Mouse (Mus musculus) neural tube, embryonic 14.5 days (tissue): ENCODE measurements around the gene Malsu1. TPM values are rescaled to one million over a fixed set of nuclear protein-coding genes. Genes with fewer than 3 reads are reported as not detected.

ENCODE experiments used
- ATAC-seq: fragments of 200-750 bp; cut with Nextera tagmentation; 2 replicates; pipeline ENCODE4 v1.8.0; 2017; ENCODE audit warnings: low read depth, mild to moderate bottlenecking, moderate TSS enrichment, moderate library complexity
- H3K27ac ChIP-seq: fragments of 300-500 bp; sonication (generic); 2 replicates; pipeline ENCODE4 v1.5.1; 2014; ENCODE audit warnings: low read depth, mild to moderate bottlenecking, control low read depth, low read length, moderate library complexity, mixed read lengths
- H3K27me3 ChIP-seq: fragments of 300-500 bp; sonication (generic); 2 replicates; pipeline ENCODE4 v1.6.1; 2014; ENCODE audit warnings: low read length; ENCODE audit not compliant: control insufficient read depth, insufficient read depth
- H3K36me3 ChIP-seq: fragments of 300-500 bp; sonication (generic); 2 replicates; pipeline ENCODE4 v1.6.1; 2014; ENCODE audit warnings: low read length, mixed read lengths; ENCODE audit not compliant: control insufficient read depth, insufficient read depth
- H3K4me1 ChIP-seq: fragments of 300-500 bp; sonication (generic); 2 replicates; pipeline ENCODE4 v1.6.1; 2014; ENCODE audit warnings: low read length; ENCODE audit not compliant: control insufficient read depth, insufficient read depth
- H3K4me2 ChIP-seq: fragments of 300-500 bp; sonication (generic); 2 replicates; pipeline ENCODE4 v1.6.1; 2014; ENCODE audit warnings: mild to moderate bottlenecking, low read depth, low read length, control low read depth
- H3K4me3 ChIP-seq: fragments of 300-500 bp; sonication (generic); 2 replicates; pipeline ENCODE4 v1.5.1; 2014; ENCODE audit warnings: low read depth, low read length, control low read depth, mixed read lengths
- H3K9ac ChIP-seq: fragments of 300-500 bp; sonication (generic); replicated peaks from 2 replicates; pipeline ENCODE4 v1.6.1; 2014; ENCODE audit warnings: low read depth, mild to moderate bottlenecking, control low read depth, low read length, mixed read lengths
- H3K9me3 ChIP-seq: fragments of 300-500 bp; sonication (generic); 2 replicates; pipeline ENCODE4 v1.6.1; 2016; ENCODE audit warnings: low read length; ENCODE audit not compliant: control insufficient read depth
- WGBS: fragments of 180-500 bp; shearing (Covaris S2); extraction: QIAGEN DNeasy Blood & Tissue Kit; methylation state at CpG from one replicate; pipeline ENCODE4 v1.1.7; 2014; 5-methylcytosine and 5-hydroxymethylcytosine counted together
- polyA plus RNA-seq: library from polyadenylated mRNA; unstranded; fragments of >200 nt; fragmentation: Nextera tagmentation; extraction: Ambion mirVana; gene quantifications from 2 replicates; pipeline ENCODE4 v1.2.1, GENCODE M21; 2014

Malsu1 gene
- polyA plus RNA-seq = 62.8 and 71.1 TPM in 2 replicates

- H3K4me3 ChIP-seq = peak within 1 kb of the TSS; percentile 100
- H3K4me2 ChIP-seq = peak within 1 kb of the TSS; percentile 96
- H3K27me3 ChIP-seq = no peaks in the 10 kb centered on the region
- peak within 1 kb of the TSS; percentile 95 for H3K9ac ChIP-seq
- no peaks in the 10 kb centered on the region for H3K36me3 ChIP-seq
- peak; percentile 98 for ATAC-seq
- peak within 1 kb of the TSS; percentile 82 for H3K27ac ChIP-seq
- H3K9me3 ChIP-seq = no peaks in the 10 kb centered on the region
- under 1% methylated on average over 49 of the region's 49 CpGs for WGBS
- peaks cover 9% of the 10 kb centered on the region for H3K4me1 ChIP-seq
Measured at GRCm38 (mm10) chr6:49073304-49074116, at the start of gene Malsu1. Gene Malsu1, plus strand, starts transcription at chr6:49073795.

GRCm38 (mm10) chr6:49025290-49025689 is 48.3 kb upstream of the Malsu1 start:
- WGBS = 81% methylated on average over 7 of the region's 7 CpGs
- no peak overlapping the region for H3K4me3 ChIP-seq

GRCm38 (mm10) chr6:49026496-49026895 is 47.1 kb upstream of the Malsu1 start:
- Histone ChIP-seq H3K36me3 (no peaks in the 10 kb centered on the region), H3K4me1 (no peaks in the 10 kb centered on the region), H3K27ac (no peak overlapping the region), H3K9ac (no peak overlapping the region), H3K4me3 (no peak overlapping the region), H3K9me3 (no peaks in the 10 kb centered on the region), H3K4me2 (no peak overlapping the region), H3K27me3 (no peaks in the 10 kb centered on the region)
- no peak for ATAC-seq
- 92% methylated on average over 5 of the region's 5 CpGs for WGBS

More at GRCm38 (mm10) chr6:49025290-49025689, 48.3 kb upstream of the Malsu1 start:
- ATAC-seq = no peak
- Histone ChIP-seq H3K27ac (no peak overlapping the region), H3K4me1 (0 out of 2 replicates have a peak, but pooled peaks cover 3% of the 10 kb centered on the region), H3K9ac (no peak overlapping the region), H3K27me3 (no peaks in the 10 kb centered on the region), H3K36me3 (no peaks in the 10 kb centered on the region), H3K9me3 (no peaks in the 10 kb centered on the region), H3K4me2 (no peak overlapping the region)

GRCm38 (mm10) chr6:49028019-49028418 is 45.6 kb upstream of the Malsu1 start:
- Histone ChIP-seq H3K9ac (no peak overlapping the region), H3K9me3 (no peaks in the 10 kb centered on the region), H3K36me3 (no peaks in the 10 kb centered on the region), H3K4me1 (no peaks in the 10 kb centered on the region), H3K27me3 (no peaks in the 10 kb centered on the region), H3K27ac (no peak overlapping the region), H3K4me2 (no peak overlapping the region), H3K4me3 (no peak overlapping the region)
- 86% methylated on average over 6 of the region's 6 CpGs for WGBS
- ATAC-seq = no peak

GRCm38 (mm10) chr6:49028708-49029107 is 44.9 kb upstream of the Malsu1 start:
- Histone ChIP-seq H3K27ac (no peak overlapping the region), H3K9ac (no peak overlapping the region), H3K4me1 (no peaks in the 10 kb centered on the region), H3K4me2 (no peak overlapping the region), H3K4me3 (no peak overlapping the region), H3K9me3 (no peaks in the 10 kb centered on the region), H3K27me3 (no peaks in the 10 kb centered on the region), H3K36me3 (no peaks in the 10 kb centered on the region)
- 84% methylated on average over 3 of the region's 3 CpGs for WGBS
- ATAC-seq = no peak

- H3K4me3 ChIP-seq = no peak overlapping the region
- H3K9me3 ChIP-seq = no peaks in the 10 kb centered on the region
- ATAC-seq = no peak
- H3K27me3 ChIP-seq = 0 out of 2 replicates have a peak, but pooled peaks cover 2% of the 10 kb centered on the region
- H3K4me2 ChIP-seq = no peak overlapping the region
- H3K36me3 ChIP-seq = no peaks in the 10 kb centered on the region
- H3K27ac ChIP-seq = no peak overlapping the region
- no peaks in the 10 kb centered on the region for H3K4me1 ChIP-seq
- H3K9ac ChIP-seq = no peak overlapping the region
- 93% methylated on average over 4 of the region's 4 CpGs for WGBS
Measured at GRCm38 (mm10) chr6:49031230-49031629, 42.4 kb upstream of the Malsu1 start.

GRCm38 (mm10) chr6:49032783-49033182 is 40.8 kb upstream of the Malsu1 start:
- ATAC-seq = no peak
- WGBS = 67% methylated on average over 4 of the region's 4 CpGs
- H3K4me2 ChIP-seq = no peak overlapping the region

GRCm38 (mm10) chr6:49036275-49037267 is 37.0 kb upstream of the Malsu1 start, which contains the start of gene Gpnmb:
Gene Gpnmb, plus strand, starts transcription at chr6:49036546.
- WGBS = 45% methylated on average over 28 of the region's 28 CpGs
- Histone ChIP-seq H3K9ac (no peak within 1 kb of the TSS), H3K4me2 (no peak within 1 kb of the TSS)

More at GRCm38 (mm10) chr6:49032783-49033182, 40.8 kb upstream of the Malsu1 start:
- Histone ChIP-seq H3K9ac (no peak overlapping the region), H3K4me3 (no peak overlapping the region), H3K4me1 (no peaks in the 10 kb centered on the region), H3K9me3 (no peaks in the 10 kb centered on the region), H3K27ac (no peak overlapping the region), H3K27me3 (0 out of 2 replicates have a peak, but pooled peaks cover 2% of the 10 kb centered on the region), H3K36me3 (no peaks in the 10 kb centered on the region)

More at GRCm38 (mm10) chr6:49036275-49037267, 37.0 kb upstream of the Malsu1 start, which contains the start of gene Gpnmb:
- Histone ChIP-seq H3K4me3 (no peak within 1 kb of the TSS), H3K27ac (no peak within 1 kb of the TSS), H3K36me3 (no peaks in the 10 kb centered on the region), H3K4me1 (no peaks in the 10 kb centered on the region), H3K27me3 (0 out of 2 replicates have a peak, but pooled peaks cover 2% of the 10 kb centered on the region), H3K9me3 (no peaks in the 10 kb centered on the region)
- no peak for ATAC-seq
